Mouse (Mus musculus) spleen, adult 18-20 months (tissue): ENCODE measurements around the gene Frem1.
A peak's percentile ranks its signal among the peaks of the same experiment; 100 is the strongest.

Experiments used
- DNase-seq, 2 experiments: peaks; one replicate each; pipeline ENCODE4 v3.0.0; 2022; ENCODE audit warnings: mixed read lengths in 2 of 2

Frem1 gene

GRCm38 (mm10) chr4:82867731-82868445 is 184.3 kb downstream of the Frem1 start:
- DNase-seq = no peak

- DNase-seq = no peak
These were observed 185.0 kb downstream of the Frem1 start for GRCm38 (mm10) chr4:82867111-82867510.

DNA sequence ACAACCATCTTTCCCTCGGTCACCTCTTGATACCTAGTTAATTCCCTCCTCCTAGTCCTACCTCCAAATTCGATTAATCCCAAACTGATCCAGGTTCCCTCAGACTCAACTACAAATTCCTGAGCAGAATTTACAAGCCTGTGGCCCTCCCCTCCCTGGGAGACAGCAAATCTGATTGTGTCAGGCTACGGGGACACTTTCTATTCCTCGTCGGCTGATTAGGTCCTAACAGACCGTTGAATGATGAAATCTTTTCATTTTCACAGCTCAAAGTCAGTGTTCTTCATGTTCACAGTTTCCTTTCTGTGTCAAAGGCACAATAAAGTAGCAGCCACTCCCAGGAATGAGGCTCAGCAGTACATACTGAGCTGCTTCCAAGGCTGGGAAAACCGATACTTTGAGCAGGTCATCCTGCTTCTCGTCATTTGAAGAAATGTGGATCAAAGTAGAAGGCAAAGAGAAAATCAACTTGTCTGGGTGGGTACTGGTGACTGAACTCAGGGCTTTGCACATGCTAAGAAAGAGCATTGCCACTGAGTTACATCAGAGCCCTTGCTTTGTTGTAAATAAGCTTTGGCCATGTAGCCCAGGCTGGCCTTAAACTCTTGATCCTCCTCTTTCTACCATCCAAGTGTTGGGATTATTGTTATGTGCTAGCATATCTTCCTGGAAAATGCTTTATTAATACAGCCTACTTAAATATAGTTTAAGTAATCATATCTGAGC is 187.0 kb downstream of the Frem1 start:
- DNase-seq = no peak

- no peak for DNase-seq
These were observed 188.8 kb downstream of the Frem1 start for GRCm38 (mm10) chr4:82863316-82863715.

- DNase-seq = no peak
These were observed 190.7 kb downstream of the Frem1 start for GRCm38 (mm10) chr4:82861451-82861850.

GRCm38 (mm10) chr4:82860566-82860965 is 191.6 kb downstream of the Frem1 start:
- DNase-seq = no peak

DNA sequence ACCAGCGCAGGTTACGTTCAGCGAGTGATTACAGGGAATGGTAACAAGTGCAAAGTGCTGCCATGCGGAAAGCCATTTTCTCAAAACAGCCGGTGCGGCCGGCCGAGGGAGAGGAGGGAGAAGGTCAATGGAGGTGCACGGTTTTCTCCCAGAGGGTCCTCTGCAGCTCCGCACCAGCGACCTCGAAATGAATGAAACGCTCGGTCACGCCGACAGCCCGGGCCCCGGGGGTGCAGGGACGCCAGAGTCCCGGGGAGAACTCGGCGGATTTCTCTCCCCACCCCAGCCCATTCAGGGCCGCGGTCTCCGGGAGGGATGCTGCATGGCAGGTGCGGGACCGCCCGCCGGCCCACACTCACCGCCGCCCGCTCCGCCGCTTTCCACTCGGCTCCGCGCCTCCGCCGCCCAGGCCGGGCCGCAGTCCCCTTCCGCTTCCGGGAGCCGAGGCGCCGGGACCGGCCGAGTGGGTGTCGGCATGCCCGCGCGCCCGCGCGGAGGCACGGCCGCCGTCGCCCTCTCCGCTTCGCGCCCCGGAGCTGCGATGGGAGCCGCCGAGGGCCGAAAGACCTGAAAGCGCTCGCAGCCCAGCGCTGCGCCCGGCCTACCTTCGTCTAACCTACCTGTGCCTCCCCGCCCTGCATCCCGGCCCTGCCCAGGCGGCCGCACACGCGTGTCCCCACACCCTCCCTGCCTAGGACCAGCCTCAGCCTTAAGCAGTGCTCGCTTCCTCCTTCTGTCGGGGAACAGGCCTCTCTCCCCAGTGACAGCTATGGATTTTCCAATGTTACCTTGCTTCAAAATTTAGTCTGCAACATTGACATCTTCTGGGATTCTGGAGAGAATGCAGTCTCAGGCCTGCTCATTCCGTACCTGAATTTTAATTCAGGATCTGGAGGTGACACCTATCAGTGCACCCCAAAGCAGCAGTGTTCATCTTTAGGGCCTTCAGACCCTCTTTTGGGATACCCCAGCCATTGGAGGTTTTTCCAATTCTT is 192.7 kb downstream of the Frem1 start, which contains the start of gene Zdhhc21:
Zdhhc21 (minus strand) TSS at position 828 of the 995 bp plus-strand sequence.
- peak; percentile 64 to 77 for DNase-seq

DNA sequence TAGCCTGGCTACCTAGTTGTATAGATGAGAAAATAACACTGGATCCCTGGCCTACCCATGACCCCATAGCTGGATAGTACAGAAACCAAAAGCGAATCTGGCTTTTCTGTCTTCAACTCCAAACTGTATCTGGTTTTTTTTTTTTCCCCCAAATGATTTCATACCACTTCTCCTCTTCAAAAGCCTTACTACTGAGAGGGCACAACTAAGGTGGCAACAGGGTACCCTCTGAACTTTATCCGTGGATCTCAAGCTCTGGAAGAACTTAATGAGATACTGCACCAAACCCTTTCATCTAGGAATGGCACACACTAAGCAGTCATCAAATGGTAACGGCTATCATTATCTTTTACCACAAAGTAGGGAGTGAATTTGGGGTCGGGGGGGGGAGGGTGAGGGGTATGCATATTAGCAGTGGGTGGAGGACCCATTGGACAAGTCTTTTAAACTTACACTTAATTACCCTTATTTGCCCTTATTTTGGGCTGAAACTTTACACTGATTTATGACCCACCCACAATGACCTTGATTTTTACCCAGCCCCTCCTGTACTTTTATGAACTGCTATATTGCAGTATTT is 193.6 kb downstream of the Frem1 start:
- DNase-seq = no peak

- no peak for DNase-seq
These were observed 195.2 kb downstream of the Frem1 start for GRCm38 (mm10) chr4:82856986-82857385.

DNA sequence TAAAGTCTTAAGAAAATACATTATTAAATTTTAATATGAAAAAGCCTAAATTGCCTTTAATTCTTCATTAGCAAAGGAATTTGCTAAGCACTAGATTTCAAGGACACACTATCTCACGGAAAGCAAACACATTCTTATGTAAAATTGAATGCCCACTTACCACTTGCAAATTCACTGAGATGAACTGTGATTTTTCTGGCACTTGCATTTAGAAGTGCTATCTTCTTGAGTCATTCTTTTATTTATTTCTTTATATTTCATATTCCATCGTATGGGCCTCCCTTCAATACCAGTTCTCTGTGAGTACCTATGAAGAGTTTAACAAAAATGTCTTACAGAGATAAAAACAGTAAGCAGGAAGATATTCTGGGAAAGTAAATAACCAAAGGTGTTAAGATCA is 198.3 kb downstream of the Frem1 start:
- DNase-seq = no peak

DNA sequence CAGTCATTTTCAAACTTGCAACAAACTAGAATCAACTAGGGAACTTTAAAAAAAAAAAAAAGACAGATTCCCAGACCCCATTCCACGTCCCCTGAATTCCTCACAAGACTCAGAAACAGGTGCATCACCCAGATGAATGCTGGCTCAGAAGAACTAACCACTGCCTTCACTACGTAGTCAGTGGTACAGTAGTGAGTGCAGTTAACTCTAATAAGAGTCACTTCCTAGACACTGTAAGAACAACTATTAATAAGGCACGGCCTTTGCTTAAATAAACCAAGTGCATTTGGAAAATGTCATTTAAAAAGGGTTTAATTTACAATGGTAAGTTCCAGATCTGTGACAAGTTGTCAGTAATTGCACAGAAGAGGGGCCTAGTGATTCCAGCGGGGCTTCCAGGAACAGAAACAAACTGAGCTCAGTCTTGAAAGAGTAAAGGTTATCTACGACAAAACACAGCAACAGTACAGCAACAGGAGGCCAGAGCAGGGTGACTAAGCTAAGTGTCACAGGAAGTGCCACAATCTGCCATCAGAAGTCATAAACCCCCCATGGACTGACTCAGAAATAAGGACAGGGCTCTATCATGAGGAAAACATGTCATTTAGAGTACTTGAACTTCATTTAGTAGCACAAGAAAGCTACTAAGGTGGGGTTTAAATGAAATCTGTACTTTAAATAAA is 203.4 kb downstream of the Frem1 start:
- no peak for DNase-seq
